Mouse (Mus musculus): ENCODE measurements around the gene Cadps. TPM values are rescaled to one million over a fixed set of nuclear protein-coding genes. Genes with fewer than 3 reads are reported as not detected.
A peak's percentile ranks its signal among the peaks of the same experiment; 100 is the strongest.

The Cadps gene
- 10 to 100 TPM in 1 of 2 experiments, 1 to 10 TPM in 1; 9.6 to 12.7 TPM for total RNA-seq (2021)
- long read RNA-seq, experiment 1, partial matches to known transcripts = 1 of 6 reads
- long read RNA-seq, experiment 1, other reads (novel, unspliced or antisense) = 5 of 6 reads
- long read RNA-seq, experiment 2, partial matches to known transcripts = 1 of 3 reads
- long read RNA-seq, experiment 2, other reads (novel, unspliced or antisense) = 2 of 3 reads

DNA sequence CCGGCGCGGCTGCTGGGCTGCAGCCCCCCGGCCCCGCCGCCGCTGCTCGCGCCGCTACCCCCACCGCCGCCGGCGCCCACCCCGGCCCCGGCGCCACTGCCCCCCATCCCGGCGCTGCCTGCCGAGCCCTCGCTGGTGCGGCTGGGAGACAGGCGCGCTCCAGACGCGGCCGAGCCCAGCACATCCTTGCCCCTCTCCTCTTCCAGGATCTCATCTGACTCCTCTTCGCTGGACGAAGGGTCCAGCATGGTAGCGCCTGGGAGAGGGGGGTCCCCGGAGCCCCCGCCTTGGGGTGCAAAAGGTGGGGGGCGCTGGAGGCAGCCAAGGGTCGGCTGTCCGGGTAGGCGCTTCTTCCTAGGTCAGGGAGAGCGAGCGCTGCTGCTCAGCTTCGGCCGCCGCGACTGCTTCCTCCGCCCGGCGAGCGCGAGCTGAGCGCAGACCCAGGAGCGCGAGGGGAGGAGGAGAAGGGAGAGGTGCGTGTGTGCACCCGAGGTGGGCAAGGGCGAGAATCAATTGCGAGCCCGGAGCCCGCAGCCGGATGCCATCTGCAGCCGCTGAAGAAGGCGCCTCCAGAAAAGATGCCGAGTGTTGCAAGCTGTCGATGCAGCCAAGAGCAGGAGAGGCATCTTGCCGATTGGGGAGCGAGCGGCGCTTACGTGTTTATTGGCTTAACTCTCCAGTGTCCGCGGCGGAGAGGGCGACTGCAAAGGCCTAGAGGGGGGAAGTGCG, at the start of gene Cadps:
Cadps (minus strand) TSS at position 589 of the 729 bp plus-strand sequence.
- DNase-seq (ENCODE audit: low spot score in 2 of 2) = peak; percentile 3 to 18

DNA sequence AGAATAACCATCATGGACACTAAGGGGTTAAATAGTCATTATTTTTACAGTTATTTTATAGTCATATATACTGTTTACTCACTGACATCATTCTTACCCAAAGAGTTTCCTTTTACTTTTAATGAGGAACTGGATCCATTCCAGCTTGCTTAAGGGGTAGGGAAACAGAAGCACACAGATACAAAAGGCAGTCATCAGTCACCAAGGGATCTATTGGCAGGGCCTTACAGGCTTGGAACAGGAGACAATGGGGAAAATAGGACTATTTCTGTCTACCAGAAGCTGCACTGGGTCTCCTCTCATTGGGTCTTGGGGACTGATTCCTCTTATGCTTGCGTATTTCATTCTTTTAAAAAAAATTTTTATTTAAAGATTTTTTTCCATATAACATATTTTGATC, 46.7 kb upstream of the Cadps start:
- no peak for DNase-seq (ENCODE audit: low spot score in 2 of 2)

- no peak for DNase-seq (ENCODE audit: low spot score in 2 of 2)
Observed at GRCm38 (mm10) chr14:12865258-12865657, 42.4 kb upstream of the Cadps start.

DNA sequence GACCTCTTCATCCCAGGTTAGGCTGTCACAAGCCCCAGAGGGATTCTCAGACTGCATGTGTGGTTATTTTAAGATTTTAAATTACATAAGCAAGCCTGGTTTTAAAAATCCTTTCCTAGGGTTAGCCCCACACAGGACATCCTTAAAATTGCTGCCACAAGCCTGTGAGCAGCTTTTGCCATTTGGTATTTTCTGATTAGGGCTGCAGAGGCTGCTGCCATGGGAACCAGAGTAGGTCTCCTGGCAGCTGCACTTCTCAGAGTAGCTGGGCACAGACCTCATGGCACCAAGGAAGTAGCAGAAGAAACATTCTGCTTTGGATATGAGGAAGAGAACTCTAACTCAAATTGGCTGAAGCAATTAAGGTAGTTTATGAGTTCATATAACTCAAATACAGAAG, 21.0 kb upstream of the Cadps start:
- DNase-seq (ENCODE audit: low spot score in 2 of 2) = no peak

DNA sequence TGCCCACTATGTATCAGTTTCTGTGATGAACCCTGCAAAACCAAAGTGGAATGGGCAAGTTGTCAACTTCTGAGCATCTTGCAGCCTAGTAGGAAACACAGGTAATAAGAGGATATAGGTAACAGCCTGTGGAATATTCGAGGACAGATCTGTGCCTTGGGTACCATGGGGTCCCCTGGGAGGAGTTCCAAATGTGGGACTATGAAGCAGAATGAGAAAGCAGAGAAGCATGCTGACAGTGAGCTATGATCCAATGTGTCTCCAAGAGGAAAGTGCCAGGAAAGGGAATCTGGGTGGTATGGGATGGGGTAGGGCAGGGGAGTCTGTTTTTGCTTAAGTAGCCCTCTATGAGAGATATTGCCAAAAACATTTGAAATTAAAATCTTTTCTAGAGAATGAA, 16.6 kb upstream of the Cadps start:
- DNase-seq (ENCODE audit: low spot score in 2 of 2) = no peak

GRCm38 (mm10) chr14:12838949-12839348, 16.1 kb upstream of the Cadps start:
- DNase-seq (ENCODE audit: low spot score in 2 of 2) = no peak

- DNase-seq (ENCODE audit: low spot score in 2 of 2) = no peak
Observed at GRCm38 (mm10) chr14:12838323-12838722, 15.4 kb upstream of the Cadps start.

GRCm38 (mm10) chr14:12837902-12838301, 15.0 kb upstream of the Cadps start:
- no peak for DNase-seq (ENCODE audit: low spot score in 2 of 2)

GRCm38 (mm10) chr14:12823781-12824180, 902 bp upstream of the Cadps start:
- DNase-seq (ENCODE audit: low spot score in 2 of 2) = peak in 1 of 2 experiments; percentile 30

DNA sequence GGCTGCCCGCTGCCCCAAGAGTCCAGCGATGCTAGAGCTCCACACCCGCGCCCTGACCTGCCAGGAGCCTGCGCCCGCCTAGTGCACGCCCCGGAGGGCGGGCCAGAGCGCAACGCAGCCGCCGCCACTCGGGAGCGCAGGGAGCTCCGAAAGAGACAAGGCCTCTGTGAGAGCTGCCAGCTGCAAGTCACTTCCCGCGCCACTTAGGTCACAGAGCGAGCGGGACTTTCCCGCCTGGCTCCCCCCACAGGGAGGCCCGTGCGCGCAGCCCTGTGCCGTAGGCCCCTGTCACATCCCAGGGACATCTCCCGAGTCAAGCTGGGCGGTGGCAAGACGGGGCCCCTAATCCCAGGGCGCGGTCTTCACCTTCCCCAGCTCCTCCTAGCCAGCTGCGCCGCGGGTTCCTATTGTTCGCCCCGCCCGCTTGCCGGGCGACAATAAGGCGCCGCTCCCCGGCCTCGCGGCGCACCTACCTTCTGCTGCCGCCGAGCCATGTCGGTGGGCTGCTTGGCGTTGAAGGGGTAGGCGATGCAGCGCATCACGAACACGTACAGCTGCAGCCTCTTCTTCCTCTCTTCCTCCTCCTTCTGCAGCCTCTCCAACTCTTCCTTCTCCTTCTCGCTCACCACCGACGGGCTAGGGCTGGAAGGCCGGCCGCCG, 918 bp downstream of the Cadps start:
- peak; percentile 25 to 30 for DNase-seq (ENCODE audit: low spot score in 2 of 2)

GRCm38 (mm10) chr14:12821156-12821813, 1.6 kb downstream of the Cadps start:
- no peak for DNase-seq (ENCODE audit: low spot score in 2 of 2)

- no peak for DNase-seq (ENCODE audit: low spot score in 2 of 2)
Observed at GRCm38 (mm10) chr14:12820149-12820548, 2.7 kb downstream of the Cadps start.

- DNase-seq (ENCODE audit: low spot score in 2 of 2) = no peak
Observed at GRCm38 (mm10) chr14:12818442-12818841, 4.4 kb downstream of the Cadps start.

DNA sequence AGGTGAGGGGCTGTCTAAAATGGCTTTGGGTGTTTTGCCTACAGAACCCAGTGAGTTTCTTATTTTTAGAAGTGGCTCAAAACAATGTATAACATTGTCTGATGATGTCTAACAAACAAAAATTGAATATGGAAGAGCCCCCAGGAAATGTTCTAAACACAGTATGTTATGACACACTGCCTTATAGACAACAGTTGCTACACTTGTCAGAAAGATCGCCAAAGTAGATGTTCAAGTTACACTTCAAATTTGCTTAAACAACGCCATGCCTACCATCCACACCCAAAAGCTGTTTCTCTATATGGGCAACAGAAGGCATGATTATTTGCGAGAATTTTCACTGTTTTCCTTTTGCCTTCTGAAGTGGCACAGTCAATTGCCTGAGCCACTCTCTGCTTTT, 10.8 kb downstream of the Cadps start:
- no peak for DNase-seq (ENCODE audit: low spot score in 2 of 2)

GRCm38 (mm10) chr14:12802995-12803394, 19.9 kb downstream of the Cadps start:
- no peak for DNase-seq (ENCODE audit: low spot score in 2 of 2)

- no peak for DNase-seq (ENCODE audit: low spot score in 2 of 2)
Observed at GRCm38 (mm10) chr14:12801100-12801499, 21.8 kb downstream of the Cadps start.

DNA sequence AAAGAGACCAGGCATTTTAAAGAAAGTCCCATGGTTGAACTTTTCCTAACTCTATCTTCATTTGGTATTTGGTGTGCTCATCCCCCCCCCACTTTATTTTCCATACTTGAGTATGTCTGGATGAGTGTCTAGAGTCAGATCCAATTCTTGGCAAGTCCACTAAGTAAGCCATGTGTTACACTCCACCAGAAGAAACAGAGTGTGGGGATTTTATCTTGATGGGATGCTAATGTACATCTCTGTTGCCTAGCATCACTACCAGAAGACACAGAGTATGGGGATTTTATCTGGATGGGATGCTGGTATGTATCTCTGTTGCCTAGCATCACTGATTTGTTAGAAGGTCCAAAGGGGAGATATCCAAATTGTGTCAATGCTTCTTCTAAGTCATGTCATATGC, 24.0 kb downstream of the Cadps start:
- no peak for DNase-seq (ENCODE audit: low spot score in 2 of 2)

DNA sequence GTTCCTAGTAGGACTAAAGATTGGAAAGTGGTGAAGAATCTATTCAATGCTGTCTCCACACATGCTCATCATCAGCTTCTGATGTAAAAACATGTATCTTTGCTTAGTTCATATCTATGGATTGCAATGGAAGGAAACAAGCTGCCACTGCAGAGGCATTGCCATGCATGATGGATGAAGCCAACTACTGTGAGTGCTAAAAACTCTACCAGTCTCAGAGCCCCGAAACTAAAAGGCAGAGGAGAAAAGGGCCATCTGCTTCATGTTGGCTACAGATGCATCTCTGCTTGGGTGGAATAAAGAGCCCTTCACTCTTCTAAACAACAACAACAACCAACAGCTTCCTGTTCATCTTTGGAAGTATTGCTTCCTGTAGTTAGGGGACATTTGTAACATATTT, 38.6 kb downstream of the Cadps start:
- DNase-seq (ENCODE audit: low spot score in 2 of 2) = no peak

GRCm38 (mm10) chr14:12780016-12780415, 42.9 kb downstream of the Cadps start:
- DNase-seq (ENCODE audit: low spot score in 2 of 2) = no peak

DNA sequence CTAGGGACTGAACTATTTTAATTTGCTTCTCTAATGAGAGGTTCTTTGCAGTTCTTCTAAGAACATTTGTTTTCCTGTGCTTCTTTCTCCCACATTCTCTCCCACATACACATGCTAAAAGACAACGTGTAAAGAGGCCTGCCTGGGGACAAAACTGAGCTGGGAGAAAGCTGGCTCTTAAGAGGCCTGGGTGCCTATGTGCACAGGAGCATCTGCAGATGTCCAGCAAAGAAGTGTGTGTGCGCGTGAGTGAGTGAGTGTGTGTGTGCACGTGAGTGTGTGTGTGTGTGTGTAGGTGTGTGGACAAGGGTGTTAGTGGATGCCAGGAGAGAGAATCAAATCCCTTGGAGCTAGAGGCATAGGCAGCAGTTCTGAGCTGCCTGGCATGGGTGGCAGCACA, 44.9 kb downstream of the Cadps start:
- DNase-seq (ENCODE audit: low spot score in 2 of 2) = no peak

GRCm38 (mm10) chr14:12768870-12769269, 54.0 kb downstream of the Cadps start:
- no peak for DNase-seq (ENCODE audit: low spot score in 2 of 2)

- DNase-seq (ENCODE audit: low spot score in 2 of 2) = no peak
Observed at GRCm38 (mm10) chr14:12753237-12753636, 69.6 kb downstream of the Cadps start.

Measured in adrenal gland, adult 18-20 months (tissue).